Mouse (Mus musculus): Measurements from ENCODE around the gene Apoa4. TPM values are rescaled to one million over a fixed set of nuclear protein-coding genes. Genes with fewer than 3 reads are reported as not detected.

Apoa4 gene
- polyA plus RNA-seq (2015; fragmentation: Nextera tagmentation; extraction: Ambion mirVana): 0.08 and 0.17 TPM in 2 replicates

DNA sequence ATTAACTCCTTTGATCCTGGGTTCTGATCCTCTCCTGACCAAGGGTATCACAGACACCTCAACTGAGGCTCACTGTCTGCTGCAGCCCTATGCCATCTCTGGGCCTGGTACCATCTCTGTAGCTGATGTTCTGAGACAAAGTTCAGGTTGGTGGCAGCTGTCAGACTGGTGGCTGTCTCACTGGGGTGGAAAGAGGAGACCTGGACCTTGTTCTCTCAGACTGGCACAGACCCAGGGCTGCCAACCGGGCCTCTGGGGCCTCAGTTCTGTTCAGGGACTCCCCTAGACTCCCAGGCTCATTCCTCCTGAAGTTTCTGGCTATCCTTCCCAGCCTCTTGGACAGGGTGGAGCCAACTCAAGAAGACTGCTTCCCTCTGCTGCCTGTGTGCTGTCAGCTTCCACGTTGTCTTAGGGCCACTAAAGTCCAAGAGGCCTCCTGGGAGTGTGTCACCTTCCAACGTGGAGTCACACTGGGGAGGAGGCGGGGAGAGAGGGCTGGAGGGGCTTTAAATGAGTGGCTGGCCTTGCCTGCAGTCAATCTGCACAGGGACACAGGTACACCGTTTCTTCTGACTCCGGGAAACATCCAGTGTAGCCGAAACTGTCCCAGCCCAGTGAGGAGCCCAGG, at the start of gene Apoa4:
Gene Apoa4, plus strand, starts transcription at position 171 of the 628 bp plus-strand sequence.

DNA sequence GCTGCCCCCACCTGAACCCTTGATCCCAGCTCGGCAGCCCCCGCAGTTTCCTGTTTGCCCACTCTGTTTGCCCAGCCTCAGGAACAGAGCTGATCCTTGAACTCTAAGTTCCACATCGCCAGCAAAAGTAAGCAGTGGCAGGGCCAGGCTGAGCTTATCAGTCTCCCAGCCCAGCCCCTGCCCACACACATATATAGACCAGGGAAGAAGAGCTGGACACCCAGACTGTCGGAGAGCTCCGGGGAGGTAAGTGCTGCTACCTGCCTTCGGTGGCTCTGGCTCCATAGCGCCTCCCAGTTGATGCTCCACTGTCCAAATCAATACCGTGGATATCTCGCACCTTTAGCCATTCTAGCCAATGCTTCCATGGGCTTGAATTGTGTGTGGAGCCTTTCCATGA, 12.0 kb upstream of the Apoa4 start, which contains the start of gene Apoa1:
Gene Apoa1, plus strand, starts transcription at position 90 of the 400 bp plus-strand sequence.

DNA sequence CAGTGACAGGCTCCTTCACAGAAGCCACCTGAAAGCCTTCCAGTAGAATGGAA, 5.1 kb upstream of the Apoa4 start, which contains the start of gene Apoc3:
Gene Apoc3, minus strand, starts transcription at position 41 of the 53 bp plus-strand sequence.

DNA sequence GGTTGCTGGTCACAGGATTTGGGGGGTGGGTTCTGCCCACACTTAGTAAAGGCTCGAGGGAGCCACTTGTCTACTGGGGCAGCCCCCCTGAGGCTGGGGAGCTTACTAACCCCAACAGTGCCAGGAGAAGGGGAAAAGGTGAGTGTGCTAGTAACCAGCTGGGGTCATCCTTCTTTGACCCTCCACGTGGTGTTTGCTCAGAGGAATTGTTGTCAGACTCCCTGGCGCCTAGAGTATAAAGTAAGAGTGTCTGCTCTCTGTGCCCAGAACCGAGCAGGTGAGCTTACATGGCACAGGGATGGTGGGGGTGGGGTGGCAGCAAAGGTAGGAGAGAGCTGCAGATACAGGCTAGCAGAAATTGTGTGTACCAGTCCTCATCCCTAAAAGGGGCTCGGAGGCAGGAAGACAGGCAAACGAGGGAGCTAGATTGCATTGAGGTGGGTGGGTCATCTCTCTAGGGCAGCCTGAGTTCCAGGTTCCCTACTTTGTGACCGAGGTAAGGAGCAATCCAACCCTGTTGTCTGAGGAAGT, 27.9 kb downstream of the Apoa4 start, which contains the start of gene Apoa5:
Gene Apoa5, plus strand, starts transcription at position 291 of the 531 bp plus-strand sequence.

DNA sequence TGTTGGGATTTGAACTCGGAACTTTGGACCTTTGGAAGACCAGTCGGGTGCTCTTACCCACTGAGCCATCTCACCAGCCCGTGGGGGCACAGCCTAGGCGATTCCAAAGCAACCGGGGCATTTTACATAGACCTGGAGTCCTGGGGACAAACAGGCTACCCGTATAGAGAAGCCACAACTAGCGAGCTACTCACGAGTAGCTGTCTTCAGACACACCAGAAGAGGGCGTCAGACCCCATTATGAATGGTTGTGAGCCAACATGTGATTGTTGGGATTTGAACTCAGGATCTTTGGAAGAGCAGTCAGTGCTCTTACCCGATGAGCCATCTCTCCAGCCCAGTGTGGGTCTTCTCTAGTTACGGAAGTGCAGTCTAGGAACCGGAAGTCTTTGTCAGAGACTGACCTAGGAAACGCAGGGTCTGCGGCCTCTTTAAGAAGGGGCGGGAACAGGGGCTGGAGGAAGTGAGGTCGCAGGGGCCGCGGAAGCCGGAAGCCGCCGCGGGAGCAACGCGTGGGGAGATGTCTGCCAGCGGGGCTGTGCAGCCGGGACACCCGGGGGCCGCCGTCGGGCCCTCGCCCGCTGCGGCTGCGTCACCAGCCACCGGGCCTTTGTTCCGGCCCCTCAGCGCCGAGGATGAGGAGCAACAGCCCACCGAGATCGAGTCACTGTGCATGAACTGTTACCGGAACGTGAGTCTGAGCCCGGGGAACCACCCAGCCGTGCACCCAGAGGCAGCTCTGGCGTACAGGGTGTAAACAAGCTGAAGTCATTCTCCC, 32.4 kb downstream of the Apoa4 start, which contains the start of gene Zpr1:
Gene Zpr1, plus strand, starts transcription at position 388 of the 778 bp plus-strand sequence.

DNA sequence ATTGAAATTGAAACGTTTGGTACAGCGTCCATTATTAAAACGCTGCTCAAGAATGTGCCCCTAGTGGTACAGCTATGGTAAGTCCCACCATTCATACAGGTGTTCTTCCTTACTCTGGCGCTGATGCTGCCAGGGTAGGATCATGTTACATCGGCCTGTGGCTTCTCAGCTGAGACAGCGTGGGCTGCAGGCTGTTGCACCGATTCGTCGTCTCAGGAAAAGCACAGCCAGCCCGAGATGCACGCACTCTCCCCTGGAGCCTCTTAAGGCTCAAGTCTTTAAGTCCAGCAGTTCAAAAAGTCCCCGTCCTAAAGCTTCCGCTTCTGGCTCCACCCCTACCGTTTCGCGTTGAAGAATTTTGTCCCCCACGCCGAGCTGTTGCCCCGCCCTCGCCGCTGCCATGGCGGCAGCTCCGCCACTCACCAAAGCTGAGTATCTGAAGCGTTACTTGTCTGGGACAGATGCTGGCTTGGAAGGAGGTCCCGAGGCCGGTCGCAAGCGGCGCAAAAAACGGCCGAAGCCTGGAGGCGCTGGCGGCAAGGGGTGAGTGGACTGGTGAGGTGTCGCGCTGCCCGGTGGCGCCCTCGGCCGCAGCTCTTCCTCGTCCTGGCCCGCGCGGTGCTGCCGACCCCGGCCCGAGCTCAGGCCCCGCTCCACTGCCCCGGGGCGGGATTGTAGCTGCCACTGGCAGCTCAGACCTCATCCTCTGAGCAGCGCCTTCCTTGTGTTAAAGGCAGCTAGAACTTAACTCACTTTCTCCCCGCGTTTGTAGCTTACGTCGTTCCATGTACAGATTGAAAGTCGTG, 42.3 kb downstream of the Apoa4 start, which contains the start of gene Bud13:
Gene Bud13, plus strand, starts transcription at position 378 of the 806 bp plus-strand sequence.

Other genes starting within 250 kb of the Apoa4 start
- gene Pafah1b2, start 228.0 kb upstream of the Apoa4 start, polyA plus RNA-seq (2015; fragmentation: Nextera tagmentation; extraction: Ambion mirVana): 66.6 and 68.7 TPM in 2 replicates
- 5.6 and 6.5 TPM in 2 replicates for gene Sik3, start 227.9 kb upstream of the Apoa4 start, polyA plus RNA-seq (2015; fragmentation: Nextera tagmentation; extraction: Ambion mirVana)
- gene Apoa1, start 12.1 kb upstream of the Apoa4 start, polyA plus RNA-seq (2015; fragmentation: Nextera tagmentation; extraction: Ambion mirVana): 6.2 and 13.8 TPM in 2 replicates
- gene Apoc3, start 5.1 kb upstream of the Apoa4 start, polyA plus RNA-seq (2015; fragmentation: Nextera tagmentation; extraction: Ambion mirVana): 0.52 TPM in 1 of 2 replicates, not detected in the other
- gene Apoa5, start 27.9 kb downstream of the Apoa4 start, polyA plus RNA-seq (2015; fragmentation: Nextera tagmentation; extraction: Ambion mirVana): 0.19 TPM in 1 of 2 replicates, not detected in the other
- gene Zpr1, start 32.4 kb downstream of the Apoa4 start, polyA plus RNA-seq (2015; fragmentation: Nextera tagmentation; extraction: Ambion mirVana): 36.5 and 37.6 TPM in 2 replicates
- 6.9 and 8.1 TPM in 2 replicates for gene Bud13, start 42.3 kb downstream of the Apoa4 start, polyA plus RNA-seq (2015; fragmentation: Nextera tagmentation; extraction: Ambion mirVana)
- not detected in 2 replicates for gene 4931429L15Rik, start 79.3 kb downstream of the Apoa4 start, polyA plus RNA-seq (2015; fragmentation: Nextera tagmentation; extraction: Ambion mirVana)